Mouse (Mus musculus): Measurements from ENCODE around the gene Armc3.
"Not testable (repeated sequence)": the region's sequence is repeated elsewhere in the genome, so short reads cannot be mapped to it uniquely, and the experiment has no call there.

The Armc3 gene

GRCm38 (mm10) chr2:19274583-19274982 is 75.5 kb downstream of the Armc3 start:
- DNase-seq (ENCODE audit: low spot score in 2 of 2), result no peak

GRCm38 (mm10) chr2:19275602-19276539 is 76.8 kb downstream of the Armc3 start:
- DNase-seq (ENCODE audit: low spot score in 2 of 2), result peak; percentile 55 to 71

GRCm38 (mm10) chr2:19280331-19280730 is 81.2 kb downstream of the Armc3 start:
- DNase-seq (ENCODE audit: low spot score in 2 of 2), result no peak

GRCm38 (mm10) chr2:19292366-19292765 is 93.3 kb downstream of the Armc3 start:
- DNase-seq (ENCODE audit: low spot score in 2 of 2), result no peak

DNA sequence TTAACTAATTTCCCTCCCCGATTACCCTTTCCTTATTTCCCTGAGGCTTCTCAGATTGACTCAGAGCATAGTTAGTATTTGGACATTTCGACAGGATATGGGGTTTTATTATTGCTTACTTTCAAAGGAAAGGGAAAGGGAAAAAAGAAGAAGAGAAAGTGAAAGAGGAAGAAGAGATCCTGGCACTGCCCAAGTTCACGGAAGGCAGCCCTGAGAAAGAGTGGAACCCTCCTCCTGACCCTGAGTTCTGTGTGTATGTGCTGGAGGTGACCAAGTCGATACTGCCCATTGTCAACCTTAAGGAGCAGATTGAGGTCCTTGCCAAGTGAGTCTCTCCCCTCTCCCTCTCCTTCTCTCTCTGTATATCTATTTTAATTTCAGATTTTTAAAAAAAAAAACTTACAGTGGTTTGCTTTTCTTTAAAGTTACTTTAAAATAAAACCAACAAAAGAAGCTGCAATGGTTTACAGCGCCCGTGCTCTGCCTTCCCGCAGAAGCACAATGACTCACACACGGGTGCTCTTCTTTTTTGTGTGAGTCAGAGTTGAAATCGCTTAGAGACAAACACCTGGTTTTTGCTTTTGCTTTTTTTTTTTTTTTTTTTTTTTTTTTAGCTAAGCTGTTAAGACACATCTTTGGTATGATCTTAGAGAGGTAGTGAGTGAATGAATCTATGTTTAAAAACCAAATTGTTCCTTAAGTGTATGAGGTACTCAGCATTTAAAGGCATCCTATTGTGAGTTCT is 101.4 kb downstream of the Armc3 start:
- no peak for DNase-seq (ENCODE audit: low spot score in 2 of 2)

DNA sequence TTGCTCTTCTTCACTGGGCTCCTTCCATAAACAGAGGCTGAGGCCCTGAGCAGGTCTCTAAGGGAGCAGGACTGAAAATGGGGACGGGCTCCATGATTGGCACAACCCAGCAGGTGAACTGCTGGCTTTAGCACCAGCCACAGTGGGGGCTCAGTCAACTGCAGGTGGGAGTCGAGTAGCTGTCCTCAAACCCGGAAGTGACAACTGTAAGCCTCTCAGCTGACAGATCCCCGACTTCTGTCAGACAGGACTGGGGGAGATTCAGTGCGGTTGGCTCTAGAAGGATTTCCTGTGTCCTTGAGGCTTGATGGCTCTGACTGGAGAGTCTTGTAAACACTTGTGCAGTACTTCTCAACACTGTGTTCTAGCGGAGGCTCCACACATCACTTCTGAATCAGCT is 102.1 kb downstream of the Armc3 start:
- peak in 1 of 2 experiments; percentile 9 for DNase-seq (ENCODE audit: low spot score in 2 of 2)

DNA sequence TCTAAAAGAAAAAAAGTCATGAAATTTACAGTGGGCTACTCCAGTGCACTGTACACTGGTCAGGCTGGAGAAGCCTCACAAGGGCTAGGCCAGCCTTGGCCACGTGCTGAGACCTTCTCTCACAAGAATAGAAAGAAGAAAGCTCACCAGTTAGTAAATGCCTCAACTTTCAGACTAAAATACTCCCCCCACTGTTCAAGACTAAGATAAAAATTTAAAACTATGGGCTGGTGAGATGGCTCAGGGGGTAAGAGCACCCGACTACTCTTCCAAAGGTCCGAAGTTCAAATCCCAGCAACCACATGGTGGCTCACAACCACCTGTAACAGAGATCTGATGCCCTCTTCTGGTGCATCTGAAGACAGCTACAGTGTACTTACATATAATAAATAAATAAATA is 104.0 kb downstream of the Armc3 start:
- not testable (repeated sequence) for DNase-seq (ENCODE audit: low spot score in 2 of 2)

DNA sequence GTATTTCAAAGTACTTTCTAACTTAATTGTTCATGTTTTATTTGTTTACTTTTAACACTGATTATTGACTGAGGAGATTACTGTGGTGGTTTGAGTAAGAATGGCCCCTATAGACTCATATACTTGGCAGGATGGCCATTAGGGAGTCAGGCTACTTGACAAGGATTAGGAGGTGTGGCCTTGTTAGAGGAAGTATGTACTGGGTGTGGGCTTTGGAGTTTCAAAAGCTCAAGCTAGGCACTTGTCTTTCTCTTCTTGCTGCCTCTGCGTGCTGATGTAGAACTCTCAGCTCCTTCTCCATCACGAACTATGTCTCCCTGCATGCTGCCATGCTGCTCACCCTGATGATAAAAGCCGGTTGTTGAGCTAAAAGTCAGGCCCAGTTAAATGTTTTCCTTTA is 111.4 kb downstream of the Armc3 start:
- no peak for DNase-seq (ENCODE audit: low spot score in 2 of 2)

DNA sequence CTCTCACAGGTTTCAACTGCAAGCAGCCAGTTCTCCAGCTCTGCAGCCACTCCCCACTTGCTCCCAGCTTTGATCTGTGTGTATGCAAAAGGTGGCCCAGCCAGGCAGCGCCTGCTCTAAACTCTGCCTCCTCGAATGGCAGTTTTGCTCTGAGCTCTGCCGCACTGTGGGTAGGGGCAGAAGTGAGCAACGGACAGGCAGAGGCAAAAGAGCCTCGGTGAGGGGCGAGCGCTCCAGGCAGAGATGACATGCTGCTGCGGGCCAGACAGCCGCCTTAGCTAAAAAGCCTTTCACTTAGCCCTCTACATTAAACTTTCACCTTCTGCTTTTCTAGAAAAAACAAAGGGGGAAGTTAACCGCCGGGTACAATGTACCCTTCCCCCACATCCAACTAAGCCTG is 117.0 kb downstream of the Armc3 start:
- DNase-seq (ENCODE audit: low spot score in 2 of 2), result no peak

- no peak for DNase-seq (ENCODE audit: low spot score in 2 of 2)
These were observed 117.6 kb downstream of the Armc3 start for GRCm38 (mm10) chr2:19316691-19317090.

GRCm38 (mm10) chr2:19317151-19317812 is 118.2 kb downstream of the Armc3 start:
- DNase-seq (ENCODE audit: low spot score in 2 of 2), result not testable (repeated sequence)

DNA sequence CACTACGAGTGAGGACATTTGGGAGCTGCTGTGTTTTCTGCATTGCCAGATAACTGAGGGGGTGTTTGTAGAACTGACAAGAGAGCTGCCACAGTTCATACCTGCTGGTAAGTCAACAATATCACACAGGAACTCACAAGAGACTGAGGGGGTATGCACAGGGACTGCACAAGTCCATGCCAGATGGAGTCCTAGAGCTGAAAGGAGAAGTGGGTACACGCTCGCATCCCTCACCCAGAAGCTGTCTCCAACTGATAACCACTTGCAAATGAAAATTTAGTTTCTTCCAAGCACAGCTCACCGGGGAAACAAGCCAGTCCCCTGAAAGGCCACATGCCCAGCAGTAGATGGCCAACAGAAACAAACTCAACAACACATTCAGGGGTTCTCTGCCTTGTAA is 119.4 kb downstream of the Armc3 start:
- DNase-seq (ENCODE audit: low spot score in 2 of 2), result no peak

GRCm38 (mm10) chr2:19319284-19319683 is 120.2 kb downstream of the Armc3 start:
- DNase-seq (ENCODE audit: low spot score in 2 of 2), result no peak

DNA sequence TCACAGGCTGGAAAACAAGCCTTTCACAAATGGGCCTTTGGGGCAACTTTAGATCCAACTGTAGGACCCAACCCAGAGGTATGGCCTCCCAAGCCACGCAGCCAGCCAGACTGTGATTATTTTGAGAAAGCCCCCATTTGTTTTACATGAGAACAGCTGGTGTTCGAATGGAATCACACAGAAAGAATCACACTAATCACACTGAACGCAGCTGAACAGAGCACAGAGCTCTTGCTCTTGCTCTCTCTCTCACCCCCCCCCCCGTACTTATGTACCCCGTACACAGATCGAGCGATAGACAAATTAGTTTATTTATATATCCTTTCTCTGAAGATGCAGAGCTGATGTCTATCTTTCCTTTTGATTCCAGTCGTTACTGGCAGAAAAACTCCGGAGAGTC is 123.3 kb downstream of the Armc3 start:
- no peak for DNase-seq (ENCODE audit: low spot score in 2 of 2)

DNA sequence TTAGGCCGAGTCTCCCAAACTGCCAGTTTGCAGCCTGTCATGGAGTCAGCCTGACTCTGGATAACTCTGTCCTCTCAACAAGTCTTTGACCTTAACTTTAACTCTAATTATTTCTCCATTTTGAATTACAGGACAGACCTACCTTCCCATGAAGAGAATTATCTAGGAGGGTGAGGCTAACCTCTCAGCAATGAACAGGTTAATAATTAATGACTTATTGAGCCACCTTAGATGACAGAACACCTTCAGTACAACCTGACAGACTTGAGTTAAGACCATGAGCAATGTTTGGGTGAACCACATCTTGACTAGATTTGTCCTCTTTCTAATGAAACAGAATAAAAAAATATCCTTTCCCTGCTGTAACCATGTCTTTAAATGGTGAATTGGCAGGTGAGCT is 127.3 kb downstream of the Armc3 start:
- DNase-seq (ENCODE audit: low spot score in 2 of 2), result no peak

GRCm38 (mm10) chr2:19327811-19328210 is 128.7 kb downstream of the Armc3 start:
- no peak for DNase-seq (ENCODE audit: low spot score in 2 of 2)

DNA sequence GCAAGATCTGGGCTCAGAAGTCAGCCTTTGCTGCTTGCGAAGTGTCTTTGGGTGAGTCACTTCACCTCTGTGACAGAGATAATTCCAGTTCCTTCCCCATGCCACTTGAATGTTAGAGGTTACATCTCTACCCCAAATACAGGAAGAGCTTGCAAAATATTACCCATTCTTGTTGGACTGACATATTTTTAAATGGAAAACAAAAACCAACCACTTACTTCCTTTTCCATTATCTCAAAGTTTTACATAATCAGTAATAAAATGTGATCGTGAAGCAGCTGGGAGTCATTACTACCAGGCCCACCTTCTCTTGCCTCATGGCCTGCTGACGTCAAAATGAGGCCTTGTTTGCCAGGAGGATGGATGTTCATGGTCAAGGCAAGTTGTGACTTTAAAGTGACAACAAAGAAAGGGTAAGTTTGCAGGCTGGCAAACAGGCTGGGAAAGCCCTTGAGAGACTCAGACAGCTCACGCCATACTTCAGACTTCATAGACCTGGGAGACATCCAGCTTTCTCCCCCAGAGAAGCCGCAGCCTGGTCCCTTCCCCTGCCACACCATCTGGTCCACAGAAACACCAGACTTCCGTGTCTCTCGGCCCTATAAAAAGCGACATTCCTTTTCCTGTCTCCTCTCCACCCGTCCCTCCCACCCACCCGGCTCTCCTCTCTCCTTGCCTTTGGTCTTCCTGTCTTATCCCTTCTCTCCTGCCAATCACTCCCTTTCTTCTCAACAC is 145.0 kb downstream of the Armc3 start:
- DNase-seq (ENCODE audit: low spot score in 2 of 2), result peak in 1 of 2 experiments; percentile 15

GRCm38 (mm10) chr2:19344636-19345413 is 145.7 kb downstream of the Armc3 start:
- DNase-seq (ENCODE audit: low spot score in 2 of 2), result peak; percentile 78

- no peak for DNase-seq (ENCODE audit: low spot score in 2 of 2)
These were observed 146.4 kb downstream of the Armc3 start for GRCm38 (mm10) chr2:19345414-19345964.

GRCm38 (mm10) chr2:19348454-19348853 is 149.4 kb downstream of the Armc3 start:
- DNase-seq (ENCODE audit: low spot score in 2 of 2), result no peak

Data from urinary bladder, adult 18-20 months (tissue).